Mouse (Mus musculus): Measurements from ENCODE around the gene Cnnm4.

DNA sequence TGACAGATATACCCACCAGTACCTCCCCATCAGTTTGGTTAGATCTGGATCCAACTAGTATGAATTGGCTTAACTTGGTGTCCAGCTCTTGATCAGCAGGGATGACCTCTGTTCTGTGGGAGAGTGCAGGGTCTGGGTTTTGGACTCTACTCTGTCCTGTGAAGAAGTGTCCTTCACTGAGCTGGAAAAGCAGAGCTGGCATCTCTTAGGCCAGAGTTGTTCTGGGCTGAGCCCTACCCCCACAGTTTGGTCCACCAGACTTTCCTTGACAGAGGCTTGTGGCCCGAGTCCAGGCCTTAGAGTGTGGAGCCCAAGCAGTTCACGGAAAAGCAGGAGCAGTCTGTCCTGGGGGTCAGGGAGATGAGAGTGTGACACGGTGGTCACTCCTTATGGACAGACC lies 3.2 kb downstream of the Cnnm4 start:
- TF ChIP-seq EP300 (IDR thresholded peaks at IDR 0.05): no peak
- no peak for TF ChIP-seq CTCF (IDR thresholded peaks at IDR 0.05)

All from lung, postnatal 0 days (tissue).